Mouse (Mus musculus): ENCODE results near the gene B4galt4.

The B4galt4 gene

GRCm38 (mm10) chr16:38729139-38729538, 12.9 kb upstream of the B4galt4 start:
- peak; percentile 30 for DNase-seq (ENCODE audit: low spot score)

GRCm38 (mm10) chr16:38729610-38730288, 12.3 kb upstream of the B4galt4 start:
- no peak for DNase-seq (ENCODE audit: low spot score)

- DNase-seq (ENCODE audit: low spot score) = no peak
These were observed 11.1 kb upstream of the B4galt4 start for GRCm38 (mm10) chr16:38730921-38731320.

DNA sequence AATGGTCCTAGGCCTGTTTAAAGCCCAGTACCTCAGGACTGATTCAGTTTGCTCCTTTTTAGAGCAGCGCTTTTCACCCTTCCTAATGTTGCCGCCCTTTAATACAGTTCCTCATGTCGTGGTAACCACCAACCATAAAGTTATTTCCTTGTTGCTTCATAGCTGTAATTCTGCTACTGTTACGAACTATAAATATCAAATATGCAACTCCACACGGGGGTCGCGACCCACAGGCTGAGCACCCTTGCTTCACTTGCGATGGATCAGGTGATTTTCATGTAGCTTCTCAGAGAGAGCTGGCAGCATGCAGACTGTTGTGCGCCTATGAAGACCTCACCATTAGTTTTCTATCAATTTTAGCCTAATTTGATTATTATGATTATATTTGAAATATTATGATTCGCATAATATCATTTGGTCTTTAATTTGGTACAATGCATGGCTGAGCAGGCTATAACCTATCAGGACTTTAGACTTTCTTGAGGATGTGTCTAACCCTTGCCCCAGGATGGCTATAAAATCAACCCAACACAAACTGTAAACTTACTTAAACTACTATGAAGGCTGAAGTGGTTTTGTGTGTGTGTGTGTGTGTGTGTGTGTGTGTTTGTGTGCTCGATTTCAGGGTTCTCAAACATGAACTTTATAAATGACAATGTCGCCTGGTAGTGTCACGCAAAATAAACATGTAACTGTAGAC, 710 bp upstream of the B4galt4 start:
- DNase-seq (ENCODE audit: low spot score) = no peak

GRCm38 (mm10) chr16:38742659-38743131, 631 bp downstream of the B4galt4 start:
- peak; percentile 36 for DNase-seq (ENCODE audit: low spot score)

- no peak for DNase-seq (ENCODE audit: low spot score)
These were observed 2.0 kb downstream of the B4galt4 start for GRCm38 (mm10) chr16:38743941-38744673.

GRCm38 (mm10) chr16:38750803-38751202, 8.7 kb downstream of the B4galt4 start:
- DNase-seq (ENCODE audit: low spot score) = no peak

DNA sequence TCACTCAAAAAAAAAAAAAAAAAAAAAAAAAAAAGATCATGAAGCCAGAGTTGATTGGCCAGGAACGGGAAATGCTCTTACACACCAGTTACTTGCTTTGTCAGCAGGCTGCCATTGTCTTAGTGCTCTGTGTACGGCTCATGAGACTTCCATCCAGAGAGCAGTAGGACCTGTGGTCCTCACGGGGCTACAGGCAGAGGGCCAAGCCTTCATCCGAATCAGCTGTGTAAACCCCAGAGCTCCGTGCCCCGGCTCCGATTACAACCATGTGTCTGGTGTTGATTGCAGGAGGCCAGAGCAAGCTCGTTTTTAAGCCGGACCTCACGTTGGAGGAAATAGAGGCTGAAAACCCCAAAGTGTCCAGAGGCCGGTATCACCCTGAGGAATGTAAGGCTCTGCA, 11.6 kb downstream of the B4galt4 start:
- DNase-seq (ENCODE audit: low spot score) = no peak

- peak; percentile 15 for DNase-seq (ENCODE audit: low spot score)
These were observed 13.6 kb downstream of the B4galt4 start for GRCm38 (mm10) chr16:38755452-38756176.

DNA sequence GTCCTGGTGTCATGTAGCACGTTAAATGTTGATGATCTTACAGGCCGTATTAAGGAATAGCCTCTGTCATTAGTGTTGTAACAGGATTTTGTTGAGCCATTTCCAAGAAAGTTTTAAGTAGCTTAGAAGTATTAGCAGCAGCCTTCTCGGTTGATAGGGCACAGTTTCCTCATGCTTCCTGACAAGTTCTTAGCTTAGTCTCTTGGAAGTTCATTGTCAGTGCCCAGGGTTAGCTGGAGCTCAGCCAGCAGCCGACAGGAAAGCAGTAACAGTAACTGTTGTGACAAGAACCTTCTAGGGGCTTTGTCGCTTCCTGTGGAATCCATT, 14.1 kb downstream of the B4galt4 start:
- DNase-seq (ENCODE audit: low spot score) = peak; percentile 21

DNA sequence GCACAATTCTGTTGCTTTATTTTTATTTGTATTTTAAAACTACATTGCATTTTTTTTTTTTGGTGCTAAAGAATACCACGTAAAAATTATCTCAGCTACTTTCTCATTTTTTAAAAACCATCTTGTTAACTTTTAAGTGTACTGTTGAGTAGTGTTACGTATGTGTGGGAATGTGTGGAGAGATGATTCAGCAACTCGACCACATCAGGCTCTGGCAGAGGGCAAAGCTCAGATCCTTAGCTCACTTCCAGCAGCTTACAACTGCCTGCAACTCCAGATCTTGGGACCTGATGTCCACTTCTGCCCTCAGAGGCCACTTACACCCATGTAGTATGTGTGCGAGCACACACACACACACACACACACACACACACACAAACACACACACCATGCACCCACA, 14.5 kb downstream of the B4galt4 start:
- DNase-seq (ENCODE audit: low spot score) = no peak

GRCm38 (mm10) chr16:38757626-38758025, 15.6 kb downstream of the B4galt4 start:
- no peak for DNase-seq (ENCODE audit: low spot score)

GRCm38 (mm10) chr16:38758104-38758861, 16.2 kb downstream of the B4galt4 start:
- DNase-seq (ENCODE audit: low spot score) = no peak

GRCm38 (mm10) chr16:38760239-38760638, 18.2 kb downstream of the B4galt4 start:
- no peak for DNase-seq (ENCODE audit: low spot score)

- no peak for DNase-seq (ENCODE audit: low spot score)
These were observed 18.8 kb downstream of the B4galt4 start for GRCm38 (mm10) chr16:38760834-38761375.

DNA sequence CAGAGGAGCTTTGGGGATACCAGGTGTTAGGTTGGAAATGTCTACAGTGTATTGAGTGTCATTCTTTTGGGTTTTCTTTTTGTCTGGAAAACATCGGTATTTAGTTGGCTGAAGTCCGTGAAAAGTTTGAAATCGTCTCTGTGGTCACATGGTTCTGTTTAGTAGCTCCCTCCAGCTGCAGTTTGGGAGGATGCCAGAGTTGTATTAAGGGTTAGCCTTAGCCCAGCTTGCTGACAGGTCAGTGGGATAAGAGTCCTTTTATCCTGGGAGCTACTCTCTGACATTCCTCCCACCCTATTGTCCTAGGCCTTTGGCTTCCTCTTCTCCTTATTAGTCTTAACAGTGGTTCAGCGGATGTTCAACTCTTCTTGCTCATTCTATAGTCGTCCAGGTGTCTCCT, 19.9 kb downstream of the B4galt4 start:
- DNase-seq (ENCODE audit: low spot score) = no peak

DNA sequence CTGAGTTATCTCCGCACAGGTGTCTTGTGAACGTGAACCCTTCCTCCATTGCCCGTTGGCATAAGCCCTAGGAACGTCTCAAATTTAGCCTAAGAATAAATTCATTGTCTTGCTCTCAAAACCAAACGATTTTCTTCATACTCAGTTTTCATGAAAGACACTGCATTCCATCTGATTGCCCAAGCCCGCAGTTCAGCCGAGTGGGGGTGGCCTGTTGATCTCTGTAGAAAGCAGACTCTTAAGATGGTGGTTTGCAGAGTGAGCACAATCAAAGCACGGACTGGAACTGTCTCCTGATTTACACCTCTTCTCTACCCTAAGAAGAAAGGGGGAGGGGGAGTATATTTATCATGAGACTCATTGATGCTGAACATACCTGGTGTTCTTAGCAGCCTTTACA, 20.3 kb downstream of the B4galt4 start:
- no peak for DNase-seq (ENCODE audit: low spot score)

DNA sequence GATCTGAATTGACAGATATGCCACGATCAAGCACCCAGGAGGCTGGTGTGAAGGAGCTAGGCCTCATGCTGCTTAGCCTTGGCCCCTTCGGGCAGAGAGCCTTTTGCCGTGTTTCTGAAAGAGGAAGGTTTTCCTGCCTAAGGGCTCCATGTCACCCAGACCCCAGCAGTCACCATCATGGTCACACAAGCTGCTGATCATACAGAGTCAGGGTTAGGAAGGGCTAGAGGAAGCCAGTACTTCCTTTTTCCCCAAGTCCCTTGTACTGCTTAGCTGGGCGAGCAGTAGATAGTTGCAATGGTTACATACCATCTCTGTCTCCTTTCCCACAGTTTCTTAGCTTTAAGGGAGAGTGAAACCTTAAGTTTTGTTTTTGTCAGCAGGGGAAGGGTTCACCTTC, 21.4 kb downstream of the B4galt4 start:
- no peak for DNase-seq (ENCODE audit: low spot score)

GRCm38 (mm10) chr16:38766671-38767070, 24.6 kb downstream of the B4galt4 start:
- no peak for DNase-seq (ENCODE audit: low spot score)

DNA sequence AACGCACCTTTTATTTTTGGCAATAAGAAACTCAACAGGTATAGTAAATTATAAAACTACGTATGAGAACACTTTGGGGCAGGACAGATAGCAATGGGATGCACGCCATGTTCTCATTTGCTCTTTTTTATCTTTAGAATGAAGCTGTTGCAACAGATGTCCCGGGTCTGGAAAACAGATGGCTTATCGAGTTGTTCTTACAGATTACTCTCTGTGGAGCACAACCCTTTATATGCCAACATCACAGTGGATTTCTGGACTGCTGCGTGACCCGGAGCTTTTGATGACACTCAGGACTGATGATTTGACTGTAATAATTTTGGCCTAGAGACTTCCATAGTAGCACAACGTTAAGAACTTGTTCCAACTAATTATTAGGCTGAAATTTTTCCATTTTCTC, 25.7 kb downstream of the B4galt4 start:
- no peak for DNase-seq (ENCODE audit: low spot score)

GRCm38 (mm10) chr16:38768386-38768785, 26.3 kb downstream of the B4galt4 start:
- DNase-seq (ENCODE audit: low spot score) = no peak

Measured in yolk sac, embryonic 10.5 days (tissue).